Mouse (Mus musculus): ENCODE results near the gene Tpcn1. TPM values are rescaled to one million over a fixed set of nuclear protein-coding genes. Genes with fewer than 3 reads are reported as not detected.

Tpcn1 gene
- polyA plus RNA-seq, 1 experiment: 39.1 TPM

GRCm38 (mm10) chr5:120576781-120577301, 11.6 kb downstream of the Tpcn1 start:
- H3K4me3 ChIP-seq (ENCODE audit: insufficient read depth, low read depth, low read length): no peak overlapping the region
- peaks cover 29% of the 10 kb centered on the region for H3K4me1 ChIP-seq (ENCODE audit: control insufficient read depth, insufficient read depth, insufficient read length, low read length)
- no peak overlapping the region for H3K27ac ChIP-seq (replicated peaks; ENCODE audit: low read depth, low read length)

- no peak overlapping the region for H3K27ac ChIP-seq (replicated peaks; ENCODE audit: low read depth, low read length)
- H3K4me1 ChIP-seq (ENCODE audit: control insufficient read depth, insufficient read depth, insufficient read length, low read length): peaks cover 39% of the 10 kb centered on the region
These were observed 13.9 kb downstream of the Tpcn1 start for GRCm38 (mm10) chr5:120574469-120575063.

GRCm38 (mm10) chr5:120571056-120571740, 17.3 kb downstream of the Tpcn1 start:
- no peak overlapping the region for H3K4me3 ChIP-seq (ENCODE audit: insufficient read depth, low read depth, low read length)
- peak overlapping the region; percentile 59 for H3K27ac ChIP-seq (replicated peaks; ENCODE audit: low read depth, low read length)
- peaks cover 47% of the 10 kb centered on the region for H3K4me1 ChIP-seq (ENCODE audit: control insufficient read depth, insufficient read depth, insufficient read length, low read length)

More at GRCm38 (mm10) chr5:120574469-120575063, 13.9 kb downstream of the Tpcn1 start:
- H3K4me3 ChIP-seq (ENCODE audit: insufficient read depth, low read depth, low read length): no peak overlapping the region

- Histone ChIP-seq H3K4me1 (ENCODE audit: control insufficient read depth, insufficient read depth, insufficient read length, low read length) (peaks cover 55% of the 10 kb centered on the region), H3K4me3 (ENCODE audit: insufficient read depth, low read depth, low read length) (no peak overlapping the region), H3K27ac (replicated peaks; ENCODE audit: low read depth, low read length) (peak overlapping the region; percentile 59)
These were observed 18.1 kb downstream of the Tpcn1 start for GRCm38 (mm10) chr5:120570289-120570897.

GRCm38 (mm10) chr5:120569791-120570190, 18.7 kb downstream of the Tpcn1 start:
- H3K4me1 ChIP-seq (ENCODE audit: control insufficient read depth, insufficient read depth, insufficient read length, low read length): peaks cover 55% of the 10 kb centered on the region

GRCm38 (mm10) chr5:120568964-120569363, 19.5 kb downstream of the Tpcn1 start:
- H3K4me3 ChIP-seq (ENCODE audit: insufficient read depth, low read depth, low read length): no peak overlapping the region
- H3K4me1 ChIP-seq (ENCODE audit: control insufficient read depth, insufficient read depth, insufficient read length, low read length): peaks cover 58% of the 10 kb centered on the region
- no peak overlapping the region for H3K27ac ChIP-seq (replicated peaks; ENCODE audit: low read depth, low read length)

More at GRCm38 (mm10) chr5:120569791-120570190, 18.7 kb downstream of the Tpcn1 start:
- Histone ChIP-seq H3K4me3 (ENCODE audit: insufficient read depth, low read depth, low read length) (no peak overlapping the region), H3K27ac (replicated peaks; ENCODE audit: low read depth, low read length) (peak overlapping the region; percentile 27)

- no peak overlapping the region for H3K4me3 ChIP-seq (ENCODE audit: insufficient read depth, low read depth, low read length)
- no peak overlapping the region for H3K27ac ChIP-seq (replicated peaks; ENCODE audit: low read depth, low read length)
- peaks cover 60% of the 10 kb centered on the region for H3K4me1 ChIP-seq (ENCODE audit: control insufficient read depth, insufficient read depth, insufficient read length, low read length)
These were observed 20.1 kb downstream of the Tpcn1 start for GRCm38 (mm10) chr5:120568336-120568768.

- no peak overlapping the region; the same call in 1 of the 2 replicates for H3K27ac ChIP-seq (replicated peaks; ENCODE audit: low read depth, low read length)
- H3K4me1 ChIP-seq (ENCODE audit: control insufficient read depth, insufficient read depth, insufficient read length, low read length): peaks cover 62% of the 10 kb centered on the region
These were observed 20.7 kb downstream of the Tpcn1 start for GRCm38 (mm10) chr5:120567761-120568211.

GRCm38 (mm10) chr5:120567253-120567701, 21.2 kb downstream of the Tpcn1 start:
- Histone ChIP-seq H3K4me3 (ENCODE audit: insufficient read depth, low read depth, low read length) (no peak overlapping the region), H3K27ac (replicated peaks; ENCODE audit: low read depth, low read length) (peak overlapping the region; percentile 57)

More at GRCm38 (mm10) chr5:120567761-120568211, 20.7 kb downstream of the Tpcn1 start:
- H3K4me3 ChIP-seq (ENCODE audit: insufficient read depth, low read depth, low read length): no peak overlapping the region

GRCm38 (mm10) chr5:120566681-120567252, 21.7 kb downstream of the Tpcn1 start:
- peaks cover 59% of the 10 kb centered on the region for H3K4me1 ChIP-seq (ENCODE audit: control insufficient read depth, insufficient read depth, insufficient read length, low read length)
- H3K27ac ChIP-seq (replicated peaks; ENCODE audit: low read depth, low read length): peak overlapping the region; percentile 57
- no peak overlapping the region for H3K4me3 ChIP-seq (ENCODE audit: insufficient read depth, low read depth, low read length)

More at GRCm38 (mm10) chr5:120567253-120567701, 21.2 kb downstream of the Tpcn1 start:
- H3K4me1 ChIP-seq (ENCODE audit: control insufficient read depth, insufficient read depth, insufficient read length, low read length): peaks cover 62% of the 10 kb centered on the region

GRCm38 (mm10) chr5:120566101-120566500, 22.4 kb downstream of the Tpcn1 start:
- peak overlapping the region; percentile 57 for H3K27ac ChIP-seq (replicated peaks; ENCODE audit: low read depth, low read length)
- H3K4me1 ChIP-seq (ENCODE audit: control insufficient read depth, insufficient read depth, insufficient read length, low read length): peaks cover 53% of the 10 kb centered on the region
- no peak overlapping the region for H3K4me3 ChIP-seq (ENCODE audit: insufficient read depth, low read depth, low read length)

- H3K4me1 ChIP-seq (ENCODE audit: control insufficient read depth, insufficient read depth, insufficient read length, low read length): peaks cover 47% of the 10 kb centered on the region
- H3K4me3 ChIP-seq (ENCODE audit: insufficient read depth, low read depth, low read length): no peak overlapping the region
- H3K27ac ChIP-seq (replicated peaks; ENCODE audit: low read depth, low read length): no peak overlapping the region
These were observed 23.1 kb downstream of the Tpcn1 start for GRCm38 (mm10) chr5:120565171-120565905.

- H3K4me3 ChIP-seq (ENCODE audit: insufficient read depth, low read depth, low read length): no peak overlapping the region
- H3K4me1 ChIP-seq (ENCODE audit: control insufficient read depth, insufficient read depth, insufficient read length, low read length): peaks cover 44% of the 10 kb centered on the region
- H3K27ac ChIP-seq (replicated peaks; ENCODE audit: low read depth, low read length): peak overlapping the region; percentile 71
These were observed 24.6 kb downstream of the Tpcn1 start for GRCm38 (mm10) chr5:120563914-120564311.

Data from brown adipose tissue, adult 24 weeks (tissue).